Mouse (Mus musculus): ENCODE results near the gene Lrrc14b.

GRCm38 (mm10) chr13:74316789-74317169, 47.0 kb downstream of the Lrrc14b start:
- TF ChIP-seq CTCF (IDR thresholded peaks at IDR 0.05; ENCODE audit: control insufficient read depth, insufficient read depth, insufficient replicate concordance, low read depth, low read length): no peak
- TF ChIP-seq POLR2A (IDR thresholded peaks at IDR 0.05; ENCODE audit: control insufficient read depth, low read depth, low read length): no peak

Data from testis, adult 2 months (tissue).